Mouse (Mus musculus) kidney, adult 2 months (tissue): ENCODE data around the gene Perp.

Experiments
- CTCF ChIP-seq: fragments of 200-500 bp; conservative IDR thresholded peaks from 2 replicates; pipeline ENCODE4 v1.5.1; 2011; ENCODE audit warnings: low read depth, mild to moderate bottlenecking, control low read depth, low read length, moderate library complexity, mixed read lengths; ENCODE audit not compliant: insufficient read depth, insufficient read length
- POLR2A ChIP-seq: fragments of 200-500 bp; IDR thresholded peaks from one replicate; pipeline ENCODE4 v1.6.1; 2011; ENCODE audit warnings: low read depth, low read length, control low read depth

DNA sequence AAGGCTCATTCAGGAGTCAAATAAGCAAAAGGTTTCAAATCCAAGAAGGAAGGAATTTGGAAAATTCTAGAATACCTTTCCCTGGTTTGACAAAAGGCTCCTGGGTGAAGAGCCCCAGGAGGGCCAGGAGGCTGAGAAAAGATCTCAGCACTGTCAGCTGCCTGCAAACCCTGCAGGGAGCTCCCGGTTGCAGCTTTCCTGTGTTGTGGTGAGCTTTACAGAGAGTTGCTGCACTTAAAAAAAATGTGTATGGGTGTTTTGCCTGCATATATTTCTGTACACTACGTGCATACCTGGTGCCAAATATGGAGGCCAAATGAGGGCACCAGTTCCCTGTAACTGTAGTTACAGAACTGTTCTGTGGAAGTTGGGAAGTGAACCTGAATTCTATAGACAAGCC is 16.9 kb upstream of the Perp start:
- no peak for TF ChIP-seq CTCF
- no peak for TF ChIP-seq POLR2A
